11 mouse cellular contexts compared by ENCODE assay signal in genomic region chr4:95377222-95378134, GRCm38 (mm10).
DNase-seq lines count a peak whose midpoint lies in the region; ATAC-seq lines count a peak whose summit lies in the region.
"Had no signal": no experiment of that assay in that cellular context is flagged by ENCODE, and none has a peak within 500 bp of the region (broad histone marks: within the 10 kb centered on the region; RNA-seq: fewer than 3 reads in every experiment).

No protein-coding gene starts in this region.

- H3K4me3 ChIP-seq in heart, embryonic 11.5 days (ENCODE audit: low read depth, low read length): no peak overlapping the region
- no peak overlapping the region for H3K4me3 ChIP-seq in kidney, embryonic 16.5 days (ENCODE audit: low read length)
- H3K4me3 ChIP-seq in hindbrain, embryonic 14.5 days (replicated peaks; ENCODE audit: low read length): no peak overlapping the region
- H3K4me3 ChIP-seq in forebrain, embryonic 16.5 days (replicated peaks; ENCODE audit: low read length): no peak overlapping the region
- no peak overlapping the region for H3K4me3 ChIP-seq in hindbrain, embryonic 16.5 days (ENCODE audit: low read length)
- H3K4me3 ChIP-seq: heart, embryonic 13.5 days had no signal

- no peaks in the 10 kb centered on the region for H3K9me3 ChIP-seq in heart, embryonic 11.5 days (replicated peaks; ENCODE audit: control insufficient read depth, low read length)
- H3K9me3 ChIP-seq in kidney, embryonic 16.5 days (ENCODE audit: low read length): no peaks in the 10 kb centered on the region
- H3K9me3 ChIP-seq in hindbrain, embryonic 14.5 days (ENCODE audit: control insufficient read depth, low read length): no peaks in the 10 kb centered on the region
- H3K9me3 ChIP-seq in forebrain, embryonic 16.5 days (ENCODE audit: control insufficient read depth, low read length): no peaks in the 10 kb centered on the region
- no peaks in the 10 kb centered on the region for H3K9me3 ChIP-seq in hindbrain, embryonic 16.5 days (ENCODE audit: control insufficient read depth, low read length)
- H3K9me3 ChIP-seq: G1E; heart, embryonic 13.5 days had no signal

- peak; percentile 49 for DNase-seq in heart, adult 8-10 months (ENCODE audit: low spot score)
- peak; percentile 18 to 27 for DNase-seq in adrenal gland, postnatal 36 days
- peak; percentile 60 to 85 for DNase-seq in lung, postnatal 4 days
- DNase-seq in hindbrain, embryonic 14.5 days (ENCODE audit: low spot score): no peak
- DNase-seq: cerebellum, adult 18-20 months had no signal

- no peaks in the 10 kb centered on the region for H3K36me3 ChIP-seq in heart, embryonic 11.5 days (ENCODE audit: control insufficient read depth, insufficient read depth, low read length)
- no peaks in the 10 kb centered on the region for H3K36me3 ChIP-seq in kidney, embryonic 16.5 days (ENCODE audit: insufficient read depth, low read length)
- no peaks in the 10 kb centered on the region for H3K36me3 ChIP-seq in hindbrain, embryonic 14.5 days (replicated peaks; ENCODE audit: control insufficient read depth, insufficient read depth)
- no peaks in the 10 kb centered on the region for H3K36me3 ChIP-seq in forebrain, embryonic 16.5 days (ENCODE audit: control insufficient read depth, insufficient read depth)
- no peaks in the 10 kb centered on the region for H3K36me3 ChIP-seq in hindbrain, embryonic 16.5 days (ENCODE audit: control insufficient read depth, insufficient read depth, low read length)
- H3K36me3 ChIP-seq: G1E; heart, embryonic 13.5 days had no signal

- H3K4me2 ChIP-seq in heart, embryonic 11.5 days: no peak overlapping the region
- no peak overlapping the region for H3K4me2 ChIP-seq in kidney, embryonic 16.5 days (replicated peaks; ENCODE audit: low read depth, low read length)
- no peak overlapping the region for H3K4me2 ChIP-seq in hindbrain, embryonic 14.5 days (replicated peaks)
- H3K4me2 ChIP-seq in forebrain, embryonic 16.5 days (ENCODE audit: low read length): no peak overlapping the region
- H3K4me2 ChIP-seq in hindbrain, embryonic 16.5 days (ENCODE audit: low read length): no peak overlapping the region
- H3K4me2 ChIP-seq: heart, embryonic 13.5 days had no signal

- peaks cover 3% of the 10 kb centered on the region; the same call in 1 of the 2 replicates for H3K4me1 ChIP-seq in heart, embryonic 11.5 days (ENCODE audit: control insufficient read depth, insufficient read depth, low read length)
- peaks cover 8% of the 10 kb centered on the region; the same call in 1 of the 2 replicates for H3K4me1 ChIP-seq in kidney, embryonic 16.5 days (ENCODE audit: insufficient read depth, low read length)
- H3K4me1 ChIP-seq in hindbrain, embryonic 14.5 days (replicated peaks; ENCODE audit: control insufficient read depth, insufficient read depth, low read length): no peaks in the 10 kb centered on the region
- no peaks in the 10 kb centered on the region; the same call in 1 of the 2 replicates for H3K4me1 ChIP-seq in forebrain, embryonic 16.5 days (replicated peaks; ENCODE audit: control insufficient read depth, insufficient read depth, low read length)
- no peaks in the 10 kb centered on the region for H3K4me1 ChIP-seq in hindbrain, embryonic 16.5 days (ENCODE audit: control insufficient read depth, insufficient read depth, low read depth, low read length)

- no peaks in the 10 kb centered on the region for H3K27me3 ChIP-seq in heart, embryonic 11.5 days (ENCODE audit: control insufficient read depth, insufficient read depth, low read length)
- no peaks in the 10 kb centered on the region for H3K27me3 ChIP-seq in kidney, embryonic 16.5 days (ENCODE audit: insufficient read depth, low read length)
- no peaks in the 10 kb centered on the region for H3K27me3 ChIP-seq in hindbrain, embryonic 14.5 days (ENCODE audit: control insufficient read depth, insufficient read depth, low read length)
- no peaks in the 10 kb centered on the region for H3K27me3 ChIP-seq in forebrain, embryonic 16.5 days (replicated peaks; ENCODE audit: control insufficient read depth, insufficient read depth, low read length)
- H3K27me3 ChIP-seq in hindbrain, embryonic 16.5 days (replicated peaks; ENCODE audit: control insufficient read depth, insufficient read depth, low read length): no peaks in the 10 kb centered on the region
- H3K27me3 ChIP-seq: heart, embryonic 13.5 days had no signal

- no peak overlapping the region for H3K27ac ChIP-seq in heart, embryonic 11.5 days (ENCODE audit: low read depth, low read length)
- H3K27ac ChIP-seq in kidney, embryonic 16.5 days (ENCODE audit: low read length): peak overlapping the region; percentile 72
- no peak overlapping the region for H3K27ac ChIP-seq in hindbrain, embryonic 14.5 days
- no peak overlapping the region for H3K27ac ChIP-seq in forebrain, embryonic 16.5 days (ENCODE audit: low read length)
- H3K27ac ChIP-seq in hindbrain, embryonic 16.5 days (ENCODE audit: low read depth, low read length): no peak overlapping the region
- H3K27ac ChIP-seq: heart, embryonic 13.5 days had no signal

- WGBS in heart, embryonic 11.5 days (ENCODE audit: insufficient replicate concordance): 66% methylated on average over 9 of the region's 9 CpGs
- 46% methylated on average over 9 of the region's 9 CpGs for WGBS in kidney, embryonic 16.5 days
- 58% methylated on average over 9 of the region's 9 CpGs for WGBS in hindbrain, embryonic 14.5 days
- WGBS in forebrain, embryonic 16.5 days: 66% methylated on average over 9 of the region's 9 CpGs
- 58% methylated on average over 9 of the region's 9 CpGs for WGBS in hindbrain, embryonic 16.5 days

- H3K9ac ChIP-seq in heart, embryonic 11.5 days (ENCODE audit: low read depth, low read length): no peak overlapping the region
- no peak overlapping the region for H3K9ac ChIP-seq in kidney, embryonic 16.5 days (replicated peaks; ENCODE audit: low read length)
- no peak overlapping the region for H3K9ac ChIP-seq in hindbrain, embryonic 14.5 days
- no peak overlapping the region for H3K9ac ChIP-seq in forebrain, embryonic 16.5 days (replicated peaks; ENCODE audit: low read depth, low read length)
- H3K9ac ChIP-seq in hindbrain, embryonic 16.5 days (ENCODE audit: low read depth, low read length): no peak overlapping the region
- H3K9ac ChIP-seq: heart, embryonic 13.5 days had no signal

- no peak for ATAC-seq in heart, embryonic 11.5 days (replicated peaks; ENCODE audit: insufficient number of reproducible peaks, low FRiP score, low TSS enrichment)
- peak; percentile 54; the same call in 1 of the 2 replicates for ATAC-seq in kidney, embryonic 16.5 days (ENCODE audit: low FRiP score, low TSS enrichment)
- ATAC-seq in hindbrain, embryonic 14.5 days (ENCODE audit: low FRiP score): no peak
- ATAC-seq in forebrain, embryonic 16.5 days: no peak
- ATAC-seq in hindbrain, embryonic 16.5 days: no peak
